Mouse (Mus musculus): ENCODE results near the gene Radil.

DNA sequence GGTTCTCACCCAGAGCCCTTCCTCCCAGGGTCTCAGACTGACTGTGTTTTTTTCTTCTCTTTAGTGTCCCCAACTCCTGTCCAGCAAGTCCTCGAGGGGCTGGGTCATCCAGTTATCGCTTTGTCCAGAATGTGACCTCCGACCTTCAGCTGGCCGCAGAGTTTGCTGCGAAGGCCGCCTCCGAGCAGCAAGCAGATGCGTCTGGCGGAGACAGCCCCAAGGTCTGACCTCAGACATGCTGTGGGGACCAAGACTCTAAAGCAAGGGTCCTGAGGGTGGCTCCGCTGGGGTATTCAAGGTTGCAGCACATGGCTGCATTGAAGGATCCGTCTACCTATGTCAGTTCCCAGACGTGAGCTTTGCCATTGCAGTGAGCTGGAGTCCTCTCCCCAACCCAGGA, 102.3 kb downstream of the Radil start:
- TF ChIP-seq GATA1 (IDR thresholded peaks at IDR 0.05; ENCODE audit: borderline replicate concordance, low read length) (no peak), FLI1 (IDR thresholded peaks at IDR 0.05; ENCODE audit: low read length) (no peak)
